Mouse (Mus musculus) cerebellum, postnatal 25 days (tissue): ENCODE measurements around the gene Ctla2b.
"Not testable (repeated sequence)": the region's sequence is repeated elsewhere in the genome, so short reads cannot be mapped to it uniquely, and the experiment has no call there.

Experiments used
- DNase-seq, 2 experiments: peaks; one replicate each; pipeline ENCODE4 v3.0.0; 2021; ENCODE audit warnings: mixed read lengths in 2 of 2

Gene Ctla2b

GRCm38 (mm10) chr13:60897328-60897727 lies at the start of gene Ctla2b:
Ctla2b (minus strand) TSS chr13:60897447.
- no peak for DNase-seq

DNA sequence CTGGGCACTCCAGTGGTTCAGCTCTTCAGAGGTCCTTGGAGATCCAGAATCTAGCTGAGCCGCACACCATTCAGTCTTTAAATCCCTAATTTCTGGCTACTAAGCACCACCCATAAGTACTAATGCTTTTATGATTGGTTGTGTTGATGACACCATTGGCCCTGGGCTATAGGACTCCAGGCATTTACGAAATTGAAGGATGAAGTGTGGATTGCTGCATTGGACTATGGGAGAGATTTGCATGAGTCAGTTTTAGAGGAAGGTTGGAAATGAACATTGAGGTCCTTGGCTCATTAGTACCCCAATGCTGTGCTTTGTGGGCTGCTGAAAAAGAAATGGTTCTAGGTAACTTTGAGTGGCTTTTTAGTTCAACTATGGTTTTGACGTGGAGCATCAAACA lies 44.6 kb upstream of the Ctla2b start, which contains the start of gene Tpbpa:
Tpbpa (minus strand) TSS at position 101 of the 400 bp plus-strand sequence.
- not testable (repeated sequence) for DNase-seq

DNA sequence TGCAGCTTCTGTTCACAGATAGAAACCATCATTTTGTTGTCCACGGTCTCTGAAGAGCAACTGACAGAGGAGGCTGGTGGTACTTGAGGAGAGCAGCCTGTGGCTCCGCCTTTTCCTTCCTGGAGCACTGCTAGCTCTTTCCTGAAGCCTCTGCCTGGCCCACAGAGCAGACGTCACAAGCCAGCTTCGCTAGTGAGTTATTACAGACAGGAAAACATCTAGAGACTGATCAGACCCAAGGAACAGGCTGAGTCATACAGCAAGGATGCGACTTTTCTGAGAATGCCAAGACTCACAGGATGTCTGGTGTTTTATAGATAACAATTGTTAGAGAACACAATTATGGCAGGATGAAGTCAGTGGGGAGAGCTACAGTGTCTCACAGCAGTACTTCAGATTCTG lies 39.3 kb upstream of the Ctla2b start, which contains the start of the genes Gm49391 and Ctla2a:
Gm49391 (minus strand) TSS at position 72 of the 402 bp plus-strand sequence.
Ctla2a (minus strand) TSS at position 126 of the 402 bp plus-strand sequence.
- DNase-seq: no peak

- DNase-seq: not testable (repeated sequence)
These were observed 38.2 kb upstream of the Ctla2b start, which contains the start of gene Gm49393 for GRCm38 (mm10) chr13:60935490-60935889. Gm49393 (minus strand) TSS chr13:60935590.

DNA sequence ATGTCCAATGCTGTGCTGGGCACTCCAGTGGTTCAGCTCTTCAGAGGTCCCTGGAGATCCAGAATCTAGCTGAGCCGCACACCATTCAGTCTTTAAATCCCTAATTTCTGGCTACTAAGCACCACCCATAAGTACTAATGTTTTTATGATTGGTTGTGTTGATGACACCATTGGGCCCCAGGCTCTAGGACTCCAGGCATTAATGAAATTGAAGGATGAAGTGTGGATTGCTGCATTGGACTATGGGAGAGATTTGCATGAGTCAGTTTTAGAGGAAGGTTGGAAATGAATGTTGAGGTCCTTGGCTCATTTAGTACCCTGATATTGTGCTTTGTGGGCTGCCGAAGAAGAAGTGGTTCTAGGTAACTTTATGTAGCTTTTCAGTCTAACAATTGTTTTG lies 7.5 kb upstream of the Ctla2b start, which contains the start of gene Tpbpb:
Tpbpb (minus strand) TSS at position 101 of the 400 bp plus-strand sequence.
- DNase-seq: not testable (repeated sequence)

- not testable (repeated sequence) for DNase-seq
These were observed 453 bp downstream of the Ctla2b start, which contains the start of gene Gm49392 for GRCm38 (mm10) chr13:60896794-60897193. Gm49392 (minus strand) TSS chr13:60896894.

DNA sequence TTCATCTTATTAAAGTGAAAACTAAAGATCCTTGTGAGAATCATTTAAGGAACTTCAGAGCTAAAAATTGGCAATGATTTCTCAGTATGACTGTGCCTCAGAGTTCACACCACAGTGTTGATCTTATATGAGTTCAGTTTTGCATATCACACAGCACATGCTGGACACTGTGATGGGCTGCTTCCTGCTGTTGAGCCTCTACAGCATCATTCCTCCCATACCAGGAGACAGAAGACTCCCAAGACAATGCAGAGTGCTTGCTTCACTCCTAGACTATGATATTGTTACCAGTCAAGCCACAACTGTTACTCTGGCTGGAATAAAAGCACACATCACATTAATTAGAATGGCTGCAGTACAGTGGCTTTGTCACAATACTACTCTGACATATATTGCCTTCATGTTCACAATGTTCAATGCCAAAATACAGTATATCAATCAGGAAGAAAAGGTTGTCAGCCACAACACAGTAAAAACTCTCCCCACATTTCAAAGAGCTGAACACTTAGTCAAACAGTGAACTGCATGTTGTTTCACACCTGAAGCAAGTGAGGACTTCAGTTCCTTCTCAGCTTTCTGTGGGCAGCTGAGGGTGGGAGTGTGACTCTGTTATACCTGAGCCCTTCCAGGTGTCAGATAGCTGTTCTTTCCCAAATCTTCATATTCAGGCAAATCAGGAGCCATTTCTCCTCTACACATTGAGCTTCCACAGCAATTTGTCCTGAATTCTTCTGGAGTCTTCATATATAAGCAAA lies 1.7 kb downstream of the Ctla2b start:
- DNase-seq: no peak

- DNase-seq: no peak
These were observed 4.9 kb downstream of the Ctla2b start for GRCm38 (mm10) chr13:60892301-60892700.

- DNase-seq: no peak
These were observed 33.0 kb downstream of the Ctla2b start, which contains the start of gene 4930486L24Rik for GRCm38 (mm10) chr13:60864281-60864680. 4930486L24Rik (minus strand) TSS chr13:60864475.

GRCm38 (mm10) chr13:60848241-60849120 lies 48.8 kb downstream of the Ctla2b start:
- no peak for DNase-seq
